Mouse (Mus musculus) bone marrow, adult 2 months (tissue): Measurements from ENCODE around the gene Fam83f.

Experiments
- CTCF ChIP-seq: fragments of 200-500 bp; IDR thresholded peaks from 2 replicates; pipeline ENCODE4 v1.5.1; 2011; ENCODE audit warnings: low read length, control low read depth; ENCODE audit not compliant: control insufficient read depth, insufficient read depth
- POLR2A ChIP-seq: fragments of 200-500 bp; IDR thresholded peaks from 2 replicates; pipeline ENCODE4 v1.6.1; 2011; ENCODE audit warnings: low read depth, mild to moderate bottlenecking, control low read depth, low read length, borderline replicate concordance; ENCODE audit not compliant: control insufficient read depth

GRCm38 (mm10) chr15:80684786-80685602 lies 13.3 kb downstream of the Fam83f start:
- TF ChIP-seq CTCF (no peak), POLR2A (no peak)
